Mouse (Mus musculus): ENCODE data around the gene Mphosph9.

Mphosph9 gene

GRCm38 (mm10) chr5:124267652-124268051 is 60.1 kb downstream of the Mphosph9 start:
- no peak for DNase-seq (ENCODE audit: low spot score in 2 of 2)

- no peak for DNase-seq (ENCODE audit: low spot score in 2 of 2)
These were observed 61.0 kb downstream of the Mphosph9 start for GRCm38 (mm10) chr5:124266821-124267220.

GRCm38 (mm10) chr5:124263246-124263645 is 64.5 kb downstream of the Mphosph9 start:
- DNase-seq (ENCODE audit: low spot score in 2 of 2) = no peak

GRCm38 (mm10) chr5:124262090-124262489 is 65.7 kb downstream of the Mphosph9 start:
- no peak for DNase-seq (ENCODE audit: low spot score in 2 of 2)

- DNase-seq (ENCODE audit: low spot score in 2 of 2) = no peak
These were observed 68.6 kb downstream of the Mphosph9 start for GRCm38 (mm10) chr5:124259133-124259532.

DNA sequence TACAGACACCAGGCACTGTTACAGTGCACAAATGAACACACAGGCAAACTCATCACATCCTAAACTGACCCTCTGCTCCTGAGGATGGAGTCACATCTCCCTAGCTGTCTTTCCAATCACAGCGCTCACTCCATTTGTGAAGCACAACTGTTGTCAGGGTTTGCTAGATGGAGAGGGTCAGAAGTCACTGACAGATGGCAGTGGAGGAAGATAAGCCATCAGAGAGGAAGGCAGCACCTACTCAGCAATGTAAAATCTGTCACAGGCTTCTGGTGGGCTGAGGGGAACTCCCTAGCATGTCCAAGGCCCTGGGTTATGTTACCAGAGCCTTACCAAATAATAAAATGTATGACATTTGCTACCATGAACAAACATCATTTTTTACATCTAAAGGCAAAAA is 69.7 kb downstream of the Mphosph9 start:
- no peak for DNase-seq (ENCODE audit: low spot score in 2 of 2)

GRCm38 (mm10) chr5:124255141-124255540 is 72.6 kb downstream of the Mphosph9 start:
- no peak for DNase-seq (ENCODE audit: low spot score in 2 of 2)

- DNase-seq (ENCODE audit: low spot score in 2 of 2) = no peak
These were observed 74.2 kb downstream of the Mphosph9 start for GRCm38 (mm10) chr5:124253555-124253954.

DNA sequence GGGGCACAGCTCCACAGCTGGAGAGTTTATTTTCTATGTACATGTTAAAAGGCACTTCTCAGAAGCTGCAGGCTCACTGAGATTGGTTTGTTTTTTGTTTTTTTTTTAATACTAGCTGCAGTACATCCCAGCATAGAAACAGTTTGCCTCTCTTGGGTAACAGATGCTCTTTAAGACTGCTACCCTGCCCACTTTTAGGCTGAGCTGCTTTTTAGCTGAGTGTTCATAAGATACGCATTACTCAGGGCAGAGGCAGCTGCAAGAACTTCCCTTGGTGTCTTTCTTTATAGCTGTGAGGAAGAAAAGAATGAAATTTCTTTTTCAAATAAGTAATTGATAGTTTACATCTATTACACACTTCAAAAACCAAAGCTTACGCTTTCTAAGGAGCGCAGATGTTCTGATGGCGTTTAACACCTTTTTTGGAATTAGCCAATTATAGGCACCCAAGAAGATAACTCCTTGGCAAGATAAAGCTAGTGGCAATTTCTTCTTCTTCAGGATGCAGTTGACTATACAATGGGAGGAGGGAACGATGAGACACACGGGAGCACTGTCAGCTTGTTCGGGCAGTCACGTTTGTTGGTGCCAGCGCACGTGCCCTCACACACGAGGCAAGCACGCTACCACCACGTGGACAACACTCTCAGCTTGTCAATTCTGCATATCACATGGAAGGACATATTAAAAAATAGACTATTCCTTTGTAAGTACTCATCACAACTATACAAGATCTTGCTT is 75.0 kb downstream of the Mphosph9 start:
- DNase-seq (ENCODE audit: low spot score in 2 of 2) = no peak

DNA sequence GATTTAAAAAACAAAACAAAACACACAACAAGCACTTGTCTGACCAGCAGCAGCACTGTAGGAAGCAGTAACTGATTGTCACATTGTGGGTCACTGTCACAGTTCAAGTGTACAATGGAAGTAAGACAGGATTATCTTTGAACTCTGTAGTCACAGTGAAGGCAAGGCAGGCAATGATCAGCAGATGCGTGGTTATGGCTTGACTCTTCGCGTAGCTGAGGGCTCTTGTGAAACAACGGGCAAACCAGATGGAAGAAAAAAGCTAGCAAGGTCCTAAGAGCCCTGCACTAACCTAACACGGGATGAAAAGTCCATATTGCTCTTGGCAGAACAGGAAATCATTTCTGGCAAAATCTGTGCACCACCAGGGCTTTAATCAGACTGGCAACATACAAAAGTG is 76.7 kb downstream of the Mphosph9 start:
- no peak for DNase-seq (ENCODE audit: low spot score in 2 of 2)

GRCm38 (mm10) chr5:124249614-124250591 is 77.9 kb downstream of the Mphosph9 start, which contains the start of gene Pitpnm2:
TSS of gene Pitpnm2 (minus strand) at chr5:124249760.
- peak; percentile 57 to 58 for DNase-seq (ENCODE audit: low spot score in 2 of 2)

GRCm38 (mm10) chr5:124248845-124249613 is 78.7 kb downstream of the Mphosph9 start:
- peak; percentile 40 to 52 for DNase-seq (ENCODE audit: low spot score in 2 of 2)

GRCm38 (mm10) chr5:124247986-124248626 is 79.7 kb downstream of the Mphosph9 start:
- DNase-seq (ENCODE audit: low spot score in 2 of 2) = no peak

DNA sequence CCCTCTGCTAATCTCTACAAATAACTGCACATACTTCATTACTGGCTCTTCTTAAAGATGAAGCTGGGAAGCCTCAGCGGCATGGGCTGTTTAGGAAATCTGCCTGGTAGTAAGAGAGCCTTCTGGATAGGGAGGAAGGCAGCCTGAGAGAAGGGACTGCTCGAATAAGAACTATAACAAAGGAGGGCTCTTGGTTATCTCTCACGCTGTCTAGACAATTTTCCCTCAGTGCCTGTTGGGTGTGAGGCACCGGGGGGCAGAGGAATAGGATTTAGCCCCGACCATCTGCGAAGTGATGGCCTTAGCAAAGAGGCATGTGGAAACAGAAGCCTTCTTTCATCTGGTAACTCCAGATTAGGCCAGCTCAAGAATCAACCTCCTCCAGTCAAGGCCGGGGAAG is 80.5 kb downstream of the Mphosph9 start:
- no peak for DNase-seq (ENCODE audit: low spot score in 2 of 2)

- no peak for DNase-seq (ENCODE audit: low spot score in 2 of 2)
These were observed 82.9 kb downstream of the Mphosph9 start for GRCm38 (mm10) chr5:124244885-124245284.

GRCm38 (mm10) chr5:124244449-124244848 is 83.3 kb downstream of the Mphosph9 start:
- no peak for DNase-seq (ENCODE audit: low spot score in 2 of 2)

DNA sequence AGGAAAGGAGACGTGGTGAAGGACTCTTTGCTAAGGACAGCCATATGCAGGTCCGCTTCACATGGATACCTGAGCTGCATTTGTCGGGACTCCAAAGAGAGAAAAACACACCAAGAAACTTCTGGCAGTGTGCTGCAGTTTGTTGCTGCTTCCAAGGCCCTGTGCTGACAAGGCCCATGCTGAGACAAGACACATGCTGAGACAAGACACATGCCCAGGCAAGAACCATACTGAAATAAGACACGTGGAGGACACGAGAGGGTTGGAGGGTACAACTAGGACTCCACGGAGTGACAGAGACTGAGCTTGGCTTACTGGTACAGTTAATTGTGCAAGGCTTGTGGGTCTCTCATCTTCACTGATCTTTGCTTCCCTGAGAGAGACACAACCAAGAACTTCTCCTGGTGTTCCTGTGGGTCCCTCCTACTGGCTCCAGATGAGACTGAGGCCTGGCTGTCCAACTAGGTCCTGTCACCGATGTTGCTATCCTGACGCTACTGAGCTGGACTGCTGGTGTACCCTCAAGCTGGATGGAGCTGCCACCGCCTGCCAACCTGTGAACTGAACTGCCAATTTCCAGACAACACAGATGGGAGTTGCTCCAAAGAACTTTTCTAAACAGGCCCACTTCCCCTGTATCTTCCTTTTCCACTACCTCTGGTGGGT is 84.4 kb downstream of the Mphosph9 start:
- no peak for DNase-seq (ENCODE audit: low spot score in 2 of 2)

DNA sequence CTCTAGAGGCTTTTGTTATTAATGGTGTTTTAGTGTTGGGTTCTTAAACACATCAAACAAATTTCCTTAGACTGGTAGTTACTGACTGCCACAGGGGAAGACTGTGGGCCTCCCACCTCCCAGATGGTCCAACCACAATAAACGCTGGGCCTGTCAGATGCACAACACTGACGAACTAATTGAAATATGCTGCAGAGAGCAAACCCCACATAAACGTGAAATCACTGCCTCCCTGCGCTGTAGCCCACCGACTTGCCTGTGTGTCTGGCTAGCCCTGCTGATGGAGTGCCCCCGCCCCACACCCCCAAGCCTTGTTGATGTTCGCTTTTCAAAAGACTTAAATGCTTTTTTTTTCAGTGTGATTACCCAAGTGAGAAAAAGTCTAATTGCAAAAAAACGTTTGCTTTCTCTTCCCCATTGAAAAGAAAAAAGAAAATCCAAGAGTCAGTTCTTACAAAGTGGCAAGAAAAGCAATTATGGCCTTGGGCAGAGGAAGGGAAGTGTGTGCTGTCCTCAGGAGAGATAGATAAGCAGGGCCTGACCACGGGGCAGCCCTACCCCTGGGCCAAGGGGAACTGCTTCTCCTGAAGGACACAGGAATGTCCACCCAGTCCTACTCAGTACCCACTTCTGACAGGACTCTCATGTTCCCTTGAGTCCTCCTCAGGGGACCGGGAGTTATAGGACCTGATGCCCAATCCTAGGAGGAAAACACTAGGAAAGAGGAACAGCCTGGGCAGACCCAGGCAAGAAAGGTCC is 85.9 kb downstream of the Mphosph9 start:
- no peak for DNase-seq (ENCODE audit: low spot score in 2 of 2)

- DNase-seq (ENCODE audit: low spot score in 2 of 2) = no peak
These were observed 86.7 kb downstream of the Mphosph9 start for GRCm38 (mm10) chr5:124240841-124241685.

All from spleen, postnatal 36 days (tissue).